Mouse (Mus musculus) heart, embryonic 15.5 days (tissue): ENCODE measurements at regions not wholly inside any gene's neighbourhood (a gene's known extent, or its start where the extent isn't known, plus 50 kb on each side); places are given as distances from the start of the nearest gene placed in this dataset.

Source experiments
- ATAC-seq: fragments of 200-750 bp; cut with Nextera tagmentation; replicated peaks from 2 replicates; pipeline ENCODE4 v1.8.0; 2017; ENCODE audit warnings: low read depth, moderate TSS enrichment; ENCODE audit not compliant: insufficient number of reproducible peaks, insufficient read depth, low FRiP score
- H3K27ac ChIP-seq: fragments of 300-500 bp; sonication (generic); 2 replicates; pipeline ENCODE4 v1.5.1; 2015; ENCODE audit warnings: mild to moderate bottlenecking, inconsistent platforms
- H3K27me3 ChIP-seq: fragments of 300-500 bp; sonication (generic); 2 replicates; pipeline ENCODE4 v1.6.1; 2015; ENCODE audit warnings: inconsistent platforms
- H3K36me3 ChIP-seq: fragments of 300-500 bp; sonication (generic); 2 replicates; pipeline ENCODE4 v1.6.1; 2015; ENCODE audit warnings: mild to moderate bottlenecking, inconsistent platforms
- H3K4me1 ChIP-seq: fragments of 300-500 bp; sonication (generic); replicated peaks from 2 replicates; pipeline ENCODE4 v1.6.1; 2015; ENCODE audit warnings: inconsistent platforms
- H3K4me2 ChIP-seq: fragments of 300-500 bp; sonication (generic); 2 replicates; pipeline ENCODE4 v1.6.1; 2015; ENCODE audit warnings: inconsistent platforms, mild to moderate bottlenecking, moderate library complexity
- H3K4me3 ChIP-seq: fragments of 300-500 bp; sonication (generic); 2 replicates; pipeline ENCODE4 v1.5.1; 2015; ENCODE audit warnings: mild to moderate bottlenecking, inconsistent platforms
- H3K9ac ChIP-seq: fragments of 300-500 bp; sonication (generic); 2 replicates; pipeline ENCODE4 v1.6.1; 2015; ENCODE audit warnings: mild to moderate bottlenecking, inconsistent platforms
- H3K9me3 ChIP-seq: fragments of 300-500 bp; sonication (generic); replicated peaks from 2 replicates; pipeline ENCODE4 v1.6.1; 2016; ENCODE audit warnings: inconsistent platforms
- WGBS: fragments of 180-500 bp; shearing (Covaris S2); methylation state at CpG from one replicate; pipeline ENCODE4 v1.1.7; 2015; ENCODE audit warnings: mixed read lengths; 5-methylcytosine and 5-hydroxymethylcytosine counted together

GRCm38 (mm10) chr15:63341730-63342129, 503.2 kb downstream of the Gsdmc2 start:
- H3K27me3 ChIP-seq: no peaks in the 10 kb centered on the region
- H3K9ac ChIP-seq: no peak overlapping the region
- H3K27ac ChIP-seq: no peak overlapping the region
- 53% methylated on average over 2 of the region's 2 CpGs for WGBS
- H3K9me3 ChIP-seq: no peaks in the 10 kb centered on the region
- no peak overlapping the region for H3K4me3 ChIP-seq
- H3K36me3 ChIP-seq: no peaks in the 10 kb centered on the region
- no peak overlapping the region for H3K4me2 ChIP-seq
- no peak for ATAC-seq
- peaks cover 11% of the 10 kb centered on the region; the same call in 1 of the 2 replicates for H3K4me1 ChIP-seq

GRCm38 (mm10) chr15:63340322-63341060, 504.5 kb downstream of the Gsdmc2 start:
- Histone ChIP-seq H3K4me1 (peaks cover 11% of the 10 kb centered on the region; the same call in 1 of the 2 replicates), H3K27ac (peak overlapping the region; percentile 43), H3K27me3 (no peaks in the 10 kb centered on the region), H3K4me3 (no peak overlapping the region), H3K9ac (no peak overlapping the region), H3K36me3 (no peaks in the 10 kb centered on the region), H3K4me2 (no peak overlapping the region), H3K9me3 (no peaks in the 10 kb centered on the region)
- WGBS: 16% methylated on average over 6 of the region's 6 CpGs
- ATAC-seq: peak; percentile 77

GRCm38 (mm10) chr15:63319666-63320065, 525.3 kb downstream of the Gsdmc2 start:
- Histone ChIP-seq H3K27ac (no peak overlapping the region), H3K9ac (no peak overlapping the region), H3K36me3 (no peaks in the 10 kb centered on the region), H3K4me1 (no peaks in the 10 kb centered on the region), H3K27me3 (no peaks in the 10 kb centered on the region), H3K9me3 (no peaks in the 10 kb centered on the region), H3K4me3 (no peak overlapping the region), H3K4me2 (no peak overlapping the region)
- WGBS: 38% methylated on average over 1 of the region's 1 CpGs
- no peak for ATAC-seq

- 82% methylated on average over 2 of the region's 2 CpGs for WGBS
- Histone ChIP-seq H3K4me2 (no peak overlapping the region), H3K27ac (no peak overlapping the region), H3K27me3 (no peaks in the 10 kb centered on the region), H3K4me3 (no peak overlapping the region), H3K9me3 (no peaks in the 10 kb centered on the region), H3K36me3 (no peaks in the 10 kb centered on the region), H3K9ac (no peak overlapping the region), H3K4me1 (no peaks in the 10 kb centered on the region)
- ATAC-seq: no peak
Observed at GRCm38 (mm10) chr15:63310426-63310825, 534.6 kb downstream of the Gsdmc2 start.

GRCm38 (mm10) chr15:63299311-63299710, 545.7 kb downstream of the Gsdmc2 start:
- H3K9me3 ChIP-seq: no peaks in the 10 kb centered on the region
- no peak overlapping the region for H3K4me2 ChIP-seq
- no peak overlapping the region for H3K9ac ChIP-seq
- H3K4me1 ChIP-seq: no peaks in the 10 kb centered on the region; the same call in 1 of the 2 replicates
- H3K4me3 ChIP-seq: no peak overlapping the region
- H3K36me3 ChIP-seq: no peaks in the 10 kb centered on the region
- no peaks in the 10 kb centered on the region for H3K27me3 ChIP-seq
- no peak overlapping the region for H3K27ac ChIP-seq
- 78% methylated on average over 4 of the region's 4 CpGs for WGBS
- ATAC-seq: no peak

GRCm38 (mm10) chr15:63288534-63288933, 556.4 kb downstream of the Gsdmc2 start:
- no peak overlapping the region for H3K4me2 ChIP-seq
- no peaks in the 10 kb centered on the region for H3K4me1 ChIP-seq
- no peaks in the 10 kb centered on the region for H3K27me3 ChIP-seq
- no peak overlapping the region for H3K9ac ChIP-seq
- no peak overlapping the region for H3K4me3 ChIP-seq
- H3K36me3 ChIP-seq: no peaks in the 10 kb centered on the region
- no peaks in the 10 kb centered on the region for H3K9me3 ChIP-seq
- no peak overlapping the region for H3K27ac ChIP-seq
- ATAC-seq: no peak

- no peak for ATAC-seq
- Histone ChIP-seq H3K9me3 (no peaks in the 10 kb centered on the region), H3K9ac (no peak overlapping the region), H3K36me3 (no peaks in the 10 kb centered on the region), H3K4me3 (no peak overlapping the region), H3K27me3 (no peaks in the 10 kb centered on the region), H3K4me2 (no peak overlapping the region), H3K4me1 (no peaks in the 10 kb centered on the region), H3K27ac (no peak overlapping the region)
- 72% methylated on average over 1 of the region's 1 CpGs for WGBS
Observed at GRCm38 (mm10) chr15:63286026-63286425, 559.0 kb downstream of the Gsdmc2 start.

- 86% methylated on average over 2 of the region's 2 CpGs for WGBS
- Histone ChIP-seq H3K27me3 (no peaks in the 10 kb centered on the region), H3K36me3 (no peaks in the 10 kb centered on the region), H3K9me3 (no peaks in the 10 kb centered on the region), H3K27ac (no peak overlapping the region), H3K4me2 (no peak overlapping the region), H3K4me1 (no peaks in the 10 kb centered on the region), H3K4me3 (no peak overlapping the region), H3K9ac (no peak overlapping the region)
- ATAC-seq: no peak
Observed at GRCm38 (mm10) chr15:63270381-63270780, 574.6 kb downstream of the Gsdmc2 start.

- no peaks in the 10 kb centered on the region for H3K27me3 ChIP-seq
- 78% methylated on average over 1 of the region's 1 CpGs for WGBS
- ATAC-seq: no peak
- H3K4me2 ChIP-seq: no peak overlapping the region
- no peaks in the 10 kb centered on the region for H3K36me3 ChIP-seq
- H3K27ac ChIP-seq: no peak overlapping the region
- no peaks in the 10 kb centered on the region for H3K9me3 ChIP-seq
- H3K4me3 ChIP-seq: no peak overlapping the region
- H3K4me1 ChIP-seq: no peaks in the 10 kb centered on the region
- H3K9ac ChIP-seq: no peak overlapping the region
Observed at GRCm38 (mm10) chr15:63265845-63266244, 579.1 kb downstream of the Gsdmc2 start.

- H3K4me3 ChIP-seq: no peak overlapping the region
- H3K27me3 ChIP-seq: no peaks in the 10 kb centered on the region
- H3K36me3 ChIP-seq: no peaks in the 10 kb centered on the region
- no peak overlapping the region for H3K27ac ChIP-seq
- no peak; the same call in 1 of the 2 replicates for ATAC-seq
- 77% methylated on average over 2 of the region's 2 CpGs for WGBS
- H3K9ac ChIP-seq: no peak overlapping the region
- H3K4me1 ChIP-seq: 0 out of 2 replicates have a peak, but pooled peaks cover 2% of the 10 kb centered on the region
- no peaks in the 10 kb centered on the region for H3K9me3 ChIP-seq
- H3K4me2 ChIP-seq: no peak overlapping the region
Observed at GRCm38 (mm10) chr15:63255736-63256135, 589.2 kb downstream of the Gsdmc2 start.

- Histone ChIP-seq H3K4me3 (no peak overlapping the region), H3K27me3 (no peaks in the 10 kb centered on the region), H3K4me1 (0 out of 2 replicates have a peak, but pooled peaks cover 2% of the 10 kb centered on the region), H3K9me3 (no peaks in the 10 kb centered on the region), H3K9ac (no peak overlapping the region), H3K4me2 (no peak overlapping the region), H3K36me3 (no peaks in the 10 kb centered on the region), H3K27ac (no peak overlapping the region)
- no peak for ATAC-seq
- WGBS: 47% methylated on average over 1 of the region's 1 CpGs
Observed at GRCm38 (mm10) chr15:63252781-63253340, 592.1 kb downstream of the Gsdmc2 start.

GRCm38 (mm10) chr15:63238601-63239000, 606.4 kb downstream of the Gsdmc2 start:
- Histone ChIP-seq H3K4me1 (no peaks in the 10 kb centered on the region), H3K36me3 (no peaks in the 10 kb centered on the region), H3K9ac (no peak overlapping the region), H3K4me3 (no peak overlapping the region), H3K4me2 (no peak overlapping the region), H3K9me3 (no peaks in the 10 kb centered on the region), H3K27me3 (no peaks in the 10 kb centered on the region), H3K27ac (no peak overlapping the region)
- WGBS: 68% methylated on average over 3 of the region's 3 CpGs
- no peak for ATAC-seq
